Mouse (Mus musculus) brain, embryonic 14.5 days (tissue): ENCODE results near the gene Elmo1.

Experiments used
- CTCF ChIP-seq: fragments of 200-500 bp; IDR thresholded peaks from 2 replicates; pipeline ENCODE4 v1.5.1; 2012; ENCODE audit warnings: inconsistent platforms, mild to moderate bottlenecking, moderate library complexity, borderline replicate concordance; ENCODE audit not compliant: insufficient read depth, insufficient read length; ENCODE audit errors: extremely low read depth
- POLR2A ChIP-seq: fragments of 200-500 bp; IDR thresholded peaks from 2 replicates; pipeline ENCODE4 v1.6.1; 2012; ENCODE audit warnings: mild to moderate bottlenecking, inconsistent platforms, borderline replicate concordance; ENCODE audit not compliant: poor library complexity, insufficient read depth, insufficient read length, severe bottlenecking; ENCODE audit errors: extremely low read depth

DNA sequence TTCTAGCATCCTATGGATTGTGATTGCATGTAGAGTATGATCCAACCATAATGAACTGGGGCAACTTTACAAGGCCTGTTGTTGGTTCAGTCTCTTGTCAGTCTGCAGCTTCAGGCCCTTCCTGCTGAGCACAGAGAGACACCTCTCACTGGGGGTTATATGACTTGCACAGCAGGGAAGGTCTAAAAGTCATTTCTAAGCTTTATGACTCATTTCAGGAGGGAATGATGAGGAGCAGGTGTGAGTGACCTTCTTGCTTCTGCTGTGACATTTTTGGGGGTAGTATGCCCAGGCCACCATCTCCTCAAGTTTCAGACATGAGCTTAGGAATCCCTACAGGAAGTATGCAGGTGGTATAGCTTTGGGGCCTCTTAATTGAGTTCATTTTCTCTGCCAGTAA is 46.4 kb downstream of the Elmo1 start:
- TF ChIP-seq CTCF = no peak
- TF ChIP-seq POLR2A = no peak
